Mouse (Mus musculus) layer of hippocampus, adult 2 months (tissue): Measurements from ENCODE around the gene Mylk. TPM values are rescaled to one million over a fixed set of nuclear protein-coding genes. Genes with fewer than 3 reads are reported as not detected.
A peak's percentile ranks its signal among the peaks of the same experiment; 100 is the strongest.

Experiments used
- DNase-seq, 2 experiments: peaks; one replicate each; pipeline ENCODE4 v3.0.0; 2022; ENCODE audit warnings: low spot score in 2 of 2
- H3K27ac ChIP-seq: fragments of 200-600 bp; 2 replicates; pipeline ENCODE4 v1.8.1; 2022
- H3K4me3 ChIP-seq: fragments of 200-600 bp; 2 replicates; pipeline ENCODE4 v1.8.1; 2022; ENCODE audit warnings: mild to moderate bottlenecking
- CTCF ChIP-seq: fragments of 200-600 bp; conservative IDR thresholded peaks from 2 replicates; pipeline ENCODE4 v1.8.1; 2022; ENCODE audit warnings: antibody characterized with exemption, mild to moderate bottlenecking, moderate library complexity
- total RNA-seq, 2 experiments: library from RNA; stranded (reverse); gene quantifications; 2 replicates each; pipeline ENCODE4 v1.2.3; 2021

Gene Mylk
- total RNA-seq, 2 experiments from 2014 or later = 13.1 to 14.2 TPM

GRCm38 (mm10) chr16:34978018-34978417 is 233.0 kb downstream of the Mylk start:
- no peak for DNase-seq
- H3K27ac ChIP-seq = no peak overlapping the region
- H3K4me3 ChIP-seq = no peak overlapping the region
- peak; percentile 32 for TF ChIP-seq CTCF

GRCm38 (mm10) chr16:34981009-34981408 is 236.0 kb downstream of the Mylk start:
- Histone ChIP-seq H3K4me3 (no peak overlapping the region), H3K27ac (peak overlapping the region; percentile 58)
- no peak for TF ChIP-seq CTCF
- DNase-seq = no peak

GRCm38 (mm10) chr16:34984203-34985030 is 239.4 kb downstream of the Mylk start:
- DNase-seq = no peak
- TF ChIP-seq CTCF = no peak
- Histone ChIP-seq H3K4me3 (no peak overlapping the region), H3K27ac (peak overlapping the region; percentile 76)

GRCm38 (mm10) chr16:34985031-34985346 is 240.0 kb downstream of the Mylk start:
- no peak overlapping the region for H3K4me3 ChIP-seq
- no peak for DNase-seq
- TF ChIP-seq CTCF = no peak

GRCm38 (mm10) chr16:34986211-34986825 is 241.3 kb downstream of the Mylk start:
- no peak for DNase-seq
- Histone ChIP-seq H3K4me3 (no peak overlapping the region), H3K27ac (no peak overlapping the region)
- no peak for TF ChIP-seq CTCF

More at GRCm38 (mm10) chr16:34985031-34985346, 240.0 kb downstream of the Mylk start:
- peak overlapping the region; percentile 76 for H3K27ac ChIP-seq

- H3K4me3 ChIP-seq = no peak overlapping the region
- no peak for TF ChIP-seq CTCF
- DNase-seq = no peak
- peak overlapping the region; percentile 55; the same call in 1 of the 2 replicates for H3K27ac ChIP-seq
Observed at GRCm38 (mm10) chr16:34991365-34991764, 246.4 kb downstream of the Mylk start.

- peak in 1 of 2 experiments; percentile 58 for DNase-seq
- peak overlapping the region; percentile 86 for H3K27ac ChIP-seq
- no peak for TF ChIP-seq CTCF
- no peak overlapping the region for H3K4me3 ChIP-seq
Observed at GRCm38 (mm10) chr16:34992854-34993253, 247.8 kb downstream of the Mylk start.

- Histone ChIP-seq H3K27ac (peak overlapping the region; percentile 86), H3K4me3 (no peak overlapping the region)
- DNase-seq = no peak
- no peak for TF ChIP-seq CTCF
Observed at GRCm38 (mm10) chr16:34993694-34994330, 248.8 kb downstream of the Mylk start.

- Histone ChIP-seq H3K4me3 (no peak overlapping the region), H3K27ac (peak overlapping the region; percentile 86)
- no peak for DNase-seq
- no peak for TF ChIP-seq CTCF
Observed at GRCm38 (mm10) chr16:34994641-34995141, 249.7 kb downstream of the Mylk start.

GRCm38 (mm10) chr16:34996133-34996532 is 251.1 kb downstream of the Mylk start:
- TF ChIP-seq CTCF = no peak
- Histone ChIP-seq H3K27ac (peak overlapping the region; percentile 86), H3K4me3 (no peak overlapping the region)
- DNase-seq = peak; percentile 76 to 79

GRCm38 (mm10) chr16:34997052-34997451 is 252.0 kb downstream of the Mylk start:
- no peak for TF ChIP-seq CTCF
- H3K27ac ChIP-seq = peak overlapping the region; percentile 64
- no peak for DNase-seq

GRCm38 (mm10) chr16:34997576-34997975 is 252.6 kb downstream of the Mylk start:
- TF ChIP-seq CTCF = no peak
- Histone ChIP-seq H3K4me3 (no peak overlapping the region), H3K27ac (no peak overlapping the region)
- DNase-seq = no peak

More at GRCm38 (mm10) chr16:34997052-34997451, 252.0 kb downstream of the Mylk start:
- H3K4me3 ChIP-seq = no peak overlapping the region

- no peak for DNase-seq
- no peak overlapping the region for H3K4me3 ChIP-seq
- H3K27ac ChIP-seq = 0 out of 2 replicates have a peak overlapping the region, but pooled peaks have one; percentile 18
- TF ChIP-seq CTCF = no peak
Observed at GRCm38 (mm10) chr16:34999016-34999415, 254.0 kb downstream of the Mylk start.
